Mouse (Mus musculus) megakaryocyte, embryonic 14.5 days (primary cell): ENCODE measurements around the gene Ripply2.

Experiments used
- FLI1 ChIP-seq: IDR thresholded peaks from 2 replicates; pipeline ENCODE4 v1.6.1; 2012; ENCODE audit warnings: low read length, inconsistent platforms, mixed read lengths
- GATA1 ChIP-seq: IDR thresholded peaks from 3 replicates; pipeline ENCODE4 v1.6.1; 2012; ENCODE audit warnings: mixed read lengths, low read length, inconsistent platforms, borderline replicate concordance

- TF ChIP-seq GATA1 (no peak), FLI1 (no peak)
Observed at GRCm38 (mm10) chr9:87021778-87022523, 6.6 kb downstream of the Ripply2 start, which contains the start of gene Cyb5r4.
